Mouse (Mus musculus) intestine, embryonic 15.5 days (tissue): ENCODE results near the gene Far1. TPM values are rescaled to one million over a fixed set of nuclear protein-coding genes. Genes with fewer than 3 reads are reported as not detected.

Source experiments
- ATAC-seq: fragments of 200-750 bp; cut with Nextera tagmentation; 2 replicates; pipeline ENCODE4 v1.8.0; 2017; ENCODE audit warnings: moderate TSS enrichment, moderate library complexity
- H3K27ac ChIP-seq: fragments of 300-500 bp; sonication (generic); 2 replicates; pipeline ENCODE4 v1.5.1; 2015; ENCODE audit warnings: mild to moderate bottlenecking, inconsistent platforms
- H3K27me3 ChIP-seq: fragments of 300-500 bp; sonication (generic); replicated peaks from 2 replicates; pipeline ENCODE4 v1.6.1; 2015; ENCODE audit warnings: inconsistent platforms
- H3K36me3 ChIP-seq: fragments of 300-500 bp; sonication (generic); 2 replicates; pipeline ENCODE4 v1.6.1; 2015; ENCODE audit warnings: inconsistent platforms
- H3K4me1 ChIP-seq: fragments of 300-500 bp; sonication (generic); replicated peaks from 2 replicates; pipeline ENCODE4 v1.6.1; 2015; ENCODE audit warnings: inconsistent platforms
- H3K4me2 ChIP-seq: fragments of 300-500 bp; sonication (generic); replicated peaks from 2 replicates; pipeline ENCODE4 v1.6.1; 2015; ENCODE audit warnings: mild to moderate bottlenecking, inconsistent platforms
- H3K4me3 ChIP-seq: fragments of 300-500 bp; sonication (generic); replicated peaks from 2 replicates; pipeline ENCODE4 v1.5.1; 2015; ENCODE audit warnings: inconsistent platforms
- H3K9ac ChIP-seq: fragments of 300-500 bp; sonication (generic); 2 replicates; pipeline ENCODE4 v1.6.1; 2015; ENCODE audit warnings: inconsistent platforms
- H3K9me3 ChIP-seq: fragments of 300-500 bp; sonication (generic); 2 replicates; pipeline ENCODE4 v1.6.1; 2016; ENCODE audit warnings: inconsistent platforms
- WGBS: fragments of 180-500 bp; shearing (Covaris S2); methylation state at CpG from one replicate; pipeline ENCODE4 v1.1.7; 2015; 5-methylcytosine and 5-hydroxymethylcytosine counted together
- polyA plus RNA-seq: library from polyadenylated mRNA; unstranded; fragments of >200 nt; fragmentation: Nextera tagmentation; extraction: Ambion mirVana; gene quantifications from 2 replicates; pipeline ENCODE4 v1.2.1, GENCODE M21; 2015

Gene Far1
- polyA plus RNA-seq, 1 experiment from 2014 or later, result 63.2 TPM

DNA sequence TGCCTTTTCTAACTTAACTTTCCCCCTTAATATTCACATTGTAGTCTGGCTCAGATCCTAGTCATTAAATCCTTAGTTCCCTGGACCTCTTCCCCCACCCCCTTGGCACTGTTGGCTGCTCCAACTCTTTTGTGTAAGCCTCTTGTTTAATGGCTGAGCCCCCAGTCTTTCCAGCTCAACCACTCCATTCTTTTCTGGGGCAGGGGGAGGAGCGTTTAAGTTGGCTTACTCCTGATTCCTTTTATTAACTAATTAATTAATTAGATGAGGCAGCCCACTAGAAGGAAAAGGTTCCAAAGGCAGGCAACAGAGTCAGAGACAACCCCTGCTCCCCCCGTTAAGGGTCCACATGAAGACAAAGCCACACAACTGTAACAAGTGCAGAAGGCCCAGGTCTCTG is 68.5 kb downstream of the Far1 start:
- no peak overlapping the region for H3K9ac ChIP-seq
- H3K27me3 ChIP-seq, result no peaks in the 10 kb centered on the region
- no peaks in the 10 kb centered on the region for H3K9me3 ChIP-seq
- H3K36me3 ChIP-seq, result no peaks in the 10 kb centered on the region
- no peak overlapping the region for H3K4me3 ChIP-seq
- no peaks in the 10 kb centered on the region for H3K4me1 ChIP-seq
- 87% methylated on average over 2 of the region's 2 CpGs for WGBS
- H3K4me2 ChIP-seq, result no peak overlapping the region
- H3K27ac ChIP-seq, result no peak overlapping the region
- no peak for ATAC-seq

DNA sequence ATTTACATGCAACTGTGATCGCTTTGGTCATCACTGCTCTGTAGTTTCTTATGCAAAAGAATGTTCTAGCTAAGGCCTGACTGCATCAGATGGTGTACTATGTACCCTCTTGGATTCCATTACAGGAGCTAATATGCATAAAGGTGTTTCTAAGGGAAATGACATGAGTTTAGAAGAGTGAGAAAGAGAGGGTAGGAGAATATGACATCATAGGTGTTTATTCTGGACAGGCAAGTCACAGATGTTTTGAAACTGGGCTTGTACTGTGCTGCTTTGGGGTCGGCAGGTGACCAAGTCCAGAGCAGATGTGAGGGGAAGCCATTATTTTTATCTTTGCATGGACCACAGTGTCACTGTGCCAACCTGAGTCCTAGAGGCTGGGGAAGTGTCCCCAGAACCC is 75.6 kb downstream of the Far1 start:
- no peak overlapping the region for H3K9ac ChIP-seq
- H3K27ac ChIP-seq, result no peak overlapping the region
- no peak overlapping the region for H3K4me3 ChIP-seq
- H3K4me1 ChIP-seq, result no peaks in the 10 kb centered on the region
- H3K9me3 ChIP-seq, result no peaks in the 10 kb centered on the region
- H3K4me2 ChIP-seq, result no peak overlapping the region
- 94% methylated on average over 2 of the region's 2 CpGs for WGBS
- no peaks in the 10 kb centered on the region for H3K36me3 ChIP-seq
- ATAC-seq, result no peak
- no peaks in the 10 kb centered on the region for H3K27me3 ChIP-seq

DNA sequence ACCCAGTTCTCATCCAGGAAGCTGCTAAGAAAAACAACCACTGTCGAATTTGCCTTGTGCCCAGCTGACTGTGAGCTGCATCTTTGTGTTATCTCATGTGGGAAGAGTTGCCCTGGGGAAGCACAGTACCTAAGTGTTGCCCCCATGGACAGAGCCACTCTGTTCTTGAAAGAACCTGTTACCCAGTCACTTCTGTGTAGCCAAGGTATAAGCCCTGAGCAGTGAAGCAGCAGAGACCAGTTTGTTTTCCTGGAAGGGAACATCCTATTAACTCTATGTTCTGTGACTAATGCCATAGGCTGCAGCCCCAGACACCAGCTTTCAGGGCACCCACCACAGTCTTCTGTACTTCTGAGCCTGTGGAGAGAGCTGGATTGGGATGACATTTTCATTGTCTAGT is 76.7 kb downstream of the Far1 start:
- H3K9me3 ChIP-seq, result no peaks in the 10 kb centered on the region
- ATAC-seq, result no peak
- no peak overlapping the region for H3K9ac ChIP-seq
- H3K4me3 ChIP-seq, result no peak overlapping the region
- no peaks in the 10 kb centered on the region for H3K36me3 ChIP-seq
- H3K27ac ChIP-seq, result no peak overlapping the region
- WGBS, result 48% methylated on average over 1 of the region's 1 CpGs
- no peak overlapping the region for H3K4me2 ChIP-seq
- no peaks in the 10 kb centered on the region for H3K27me3 ChIP-seq
- no peaks in the 10 kb centered on the region for H3K4me1 ChIP-seq

DNA sequence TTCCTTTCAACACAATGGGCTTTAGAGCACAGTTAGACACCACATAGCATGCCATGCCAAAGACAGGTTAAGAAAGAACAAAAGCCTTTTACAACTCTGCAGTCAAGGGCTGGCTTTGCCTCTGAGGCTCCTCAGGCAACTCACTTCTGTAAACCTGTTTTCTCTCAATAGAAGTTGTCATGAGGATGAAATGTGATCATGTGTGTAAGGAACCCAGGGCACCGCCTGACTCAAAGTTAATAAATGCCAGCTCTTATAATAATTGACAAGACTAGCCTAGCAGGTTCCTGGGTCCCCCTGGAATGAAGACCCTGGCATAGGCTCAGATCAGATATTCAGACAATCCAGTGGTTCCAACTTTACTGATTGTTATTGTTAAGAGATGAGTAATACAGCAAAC is 77.5 kb downstream of the Far1 start:
- H3K27me3 ChIP-seq, result no peaks in the 10 kb centered on the region
- no peak overlapping the region for H3K9ac ChIP-seq
- ATAC-seq, result peak; percentile 86
- no peaks in the 10 kb centered on the region for H3K36me3 ChIP-seq
- no peaks in the 10 kb centered on the region for H3K9me3 ChIP-seq
- no peak overlapping the region for H3K4me2 ChIP-seq
- no peak overlapping the region for H3K27ac ChIP-seq
- no peaks in the 10 kb centered on the region for H3K4me1 ChIP-seq
- H3K4me3 ChIP-seq, result no peak overlapping the region
- WGBS, result 50% methylated on average over 1 of the region's 1 CpGs

DNA sequence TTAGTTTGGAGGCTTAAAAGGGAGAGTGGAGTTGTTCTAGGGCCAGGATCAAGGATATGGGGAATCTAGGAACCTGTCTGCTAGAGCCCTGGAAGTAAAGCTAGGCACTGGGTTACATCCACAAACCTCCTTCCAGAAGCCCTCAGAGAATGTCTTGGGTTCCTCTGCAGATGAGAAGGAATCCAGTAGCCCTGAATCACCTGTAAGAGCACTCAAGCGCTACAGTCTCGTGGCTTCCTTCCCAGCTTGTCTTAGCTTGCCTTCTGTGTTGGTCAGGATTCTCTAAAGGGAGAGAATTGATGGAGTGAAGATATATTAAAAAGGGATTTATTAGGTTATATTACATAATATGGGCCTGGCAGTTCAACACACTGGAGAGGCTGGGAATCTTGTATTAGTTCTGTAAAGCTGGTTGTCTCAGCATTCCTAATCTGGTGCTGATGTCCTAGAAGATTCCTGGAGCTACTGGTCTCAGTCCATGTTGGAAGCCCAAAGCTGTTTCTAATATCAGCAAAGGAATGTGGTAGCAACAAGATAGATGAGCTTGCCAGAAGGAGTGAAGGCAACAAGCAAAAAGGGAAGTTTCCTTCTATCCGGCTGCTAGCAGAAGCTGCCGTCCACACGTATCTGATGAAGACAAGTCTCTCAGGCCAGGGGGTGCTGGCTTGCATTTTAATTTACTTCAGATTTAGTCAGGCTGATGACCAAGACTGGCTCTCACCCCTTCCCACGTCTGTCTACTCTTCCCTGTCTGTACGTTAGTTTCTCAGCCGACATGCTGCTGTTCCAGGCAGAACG is 78.1 kb downstream of the Far1 start:
- Histone ChIP-seq H3K4me3 (no peak overlapping the region), H3K9ac (no peak overlapping the region), H3K4me1 (no peaks in the 10 kb centered on the region), H3K4me2 (no peak overlapping the region), H3K27ac (no peak overlapping the region), H3K36me3 (no peaks in the 10 kb centered on the region), H3K9me3 (no peaks in the 10 kb centered on the region), H3K27me3 (no peaks in the 10 kb centered on the region)
- 79% methylated on average over 9 of the region's 9 CpGs for WGBS
- ATAC-seq, result peak; percentile 18; the same call in 1 of the 2 replicates

DNA sequence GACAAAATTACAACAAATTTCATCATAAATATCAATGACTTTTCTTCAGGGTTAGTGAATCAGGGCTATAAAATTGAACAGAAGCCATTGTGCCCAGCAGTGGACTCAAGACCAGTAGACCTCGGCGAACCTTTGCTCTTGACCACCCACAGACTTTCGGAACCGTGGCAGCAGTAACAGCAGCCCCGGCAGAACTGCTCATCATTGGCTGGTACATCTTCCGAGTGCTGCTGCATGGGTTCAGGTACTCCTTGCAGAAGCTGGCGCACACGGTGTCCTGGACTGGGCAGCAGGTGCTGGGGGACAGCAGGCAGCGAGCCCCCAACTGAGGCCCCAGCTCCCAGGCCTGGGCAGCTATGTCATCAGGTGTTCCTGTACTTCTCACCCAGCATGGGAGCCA is 79.1 kb downstream of the Far1 start:
- ATAC-seq, result no peak
- H3K9me3 ChIP-seq, result no peaks in the 10 kb centered on the region
- H3K4me1 ChIP-seq, result no peaks in the 10 kb centered on the region
- no peak overlapping the region for H3K4me2 ChIP-seq
- no peak overlapping the region for H3K4me3 ChIP-seq
- H3K27me3 ChIP-seq, result no peaks in the 10 kb centered on the region
- no peak overlapping the region for H3K9ac ChIP-seq
- no peak overlapping the region for H3K27ac ChIP-seq
- H3K36me3 ChIP-seq, result no peaks in the 10 kb centered on the region
- 88% methylated on average over 9 of the region's 9 CpGs for WGBS

DNA sequence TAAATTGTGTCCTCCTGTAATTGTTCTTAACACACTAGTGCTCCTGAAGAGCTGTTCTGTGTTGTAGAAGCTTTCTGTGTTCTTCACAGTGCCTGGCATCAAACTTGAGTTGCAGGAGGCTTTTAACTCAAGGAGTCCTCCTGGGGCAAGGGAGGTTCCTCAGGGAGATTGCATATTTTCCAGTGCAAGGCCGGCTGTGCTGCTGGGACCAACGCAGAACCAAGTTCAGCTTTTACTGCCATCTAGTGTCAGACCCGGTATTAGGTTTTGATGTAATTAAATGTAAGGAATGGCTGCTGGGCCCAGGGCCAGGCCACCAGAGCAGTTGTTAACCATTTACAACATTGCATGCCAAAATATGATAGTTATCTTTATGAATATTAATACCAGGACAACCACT is 80.7 kb downstream of the Far1 start:
- H3K4me1 ChIP-seq, result no peaks in the 10 kb centered on the region
- H3K36me3 ChIP-seq, result no peaks in the 10 kb centered on the region
- 0% methylated on average over 3 of the region's 3 CpGs for WGBS
- no peak overlapping the region for H3K9ac ChIP-seq
- H3K9me3 ChIP-seq, result no peaks in the 10 kb centered on the region
- H3K4me2 ChIP-seq, result no peak overlapping the region
- ATAC-seq, result peak; percentile 54
- H3K4me3 ChIP-seq, result no peak overlapping the region
- no peak overlapping the region for H3K27ac ChIP-seq
- H3K27me3 ChIP-seq, result no peaks in the 10 kb centered on the region

DNA sequence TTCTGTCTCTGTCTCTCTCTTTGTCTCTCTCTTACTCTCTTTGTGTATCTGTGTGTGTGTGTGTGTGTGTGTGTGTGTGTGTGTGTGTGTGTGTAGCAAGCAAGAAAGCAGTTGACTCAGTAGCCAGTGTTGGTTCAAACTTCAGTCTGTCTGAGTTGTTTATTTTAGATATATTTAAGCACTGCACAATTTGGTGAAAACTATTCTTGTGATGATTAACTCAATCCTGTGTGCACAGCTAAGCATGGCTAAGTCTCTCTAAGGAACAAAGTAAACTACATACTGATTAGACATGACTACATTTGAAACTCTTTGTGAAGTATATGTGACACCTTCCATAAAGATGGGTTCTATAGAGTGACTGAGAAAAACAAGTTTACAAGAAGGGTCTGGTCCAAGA is 83.6 kb downstream of the Far1 start:
- H3K27me3 ChIP-seq, result no peaks in the 10 kb centered on the region
- H3K27ac ChIP-seq, result no peak overlapping the region
- H3K4me2 ChIP-seq, result no peak overlapping the region
- no peak overlapping the region for H3K9ac ChIP-seq
- H3K36me3 ChIP-seq, result no peaks in the 10 kb centered on the region
- ATAC-seq, result no peak
- H3K4me1 ChIP-seq, result no peaks in the 10 kb centered on the region
- H3K9me3 ChIP-seq, result no peaks in the 10 kb centered on the region
- no peak overlapping the region for H3K4me3 ChIP-seq

DNA sequence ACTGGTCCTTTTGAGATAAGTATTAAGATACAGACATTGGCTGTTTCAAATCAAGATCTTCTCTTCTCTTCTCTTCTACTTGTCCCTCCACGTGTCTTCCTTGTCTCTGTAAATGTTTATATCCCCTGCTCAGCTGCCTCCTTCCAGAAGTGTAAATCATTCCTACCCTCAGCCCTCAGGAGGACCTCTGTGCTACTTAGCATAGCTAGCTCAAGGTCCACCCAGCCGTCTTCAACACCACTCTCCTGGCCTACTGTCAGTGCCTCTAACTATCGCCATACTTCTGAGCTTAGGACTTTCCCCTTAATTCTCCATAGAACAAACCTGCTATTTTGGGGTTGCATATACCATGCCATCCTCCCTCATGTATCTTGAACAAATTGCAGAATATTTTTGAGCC is 88.2 kb downstream of the Far1 start:
- ATAC-seq, result no peak
- Histone ChIP-seq H3K27me3 (no peaks in the 10 kb centered on the region), H3K27ac (no peak overlapping the region; the same call in 1 of the 2 replicates), H3K4me2 (no peak overlapping the region), H3K9ac (no peak overlapping the region), H3K4me1 (no peaks in the 10 kb centered on the region), H3K36me3 (no peaks in the 10 kb centered on the region), H3K4me3 (no peak overlapping the region), H3K9me3 (no peaks in the 10 kb centered on the region)
- WGBS, result 48% methylated on average over 3 of the region's 3 CpGs

DNA sequence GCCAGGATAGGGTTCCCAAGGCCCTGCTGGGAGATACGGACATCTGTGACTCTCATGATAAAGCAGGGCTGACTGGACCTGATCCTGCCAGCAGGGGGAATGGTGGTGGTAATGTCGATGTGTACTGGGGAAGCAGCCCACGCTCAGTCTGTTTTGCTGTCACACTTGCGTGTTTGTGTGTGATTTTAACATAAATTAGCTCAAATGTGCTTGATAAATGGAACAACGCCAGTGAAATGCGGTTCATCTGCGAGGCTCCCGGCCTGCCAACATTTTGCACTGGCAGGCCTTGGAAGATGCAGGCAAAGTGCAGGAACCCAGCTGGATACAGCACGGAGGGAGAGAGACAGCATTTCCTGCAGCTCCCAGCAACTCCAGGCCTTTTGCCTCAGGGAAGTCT is 94.3 kb downstream of the Far1 start:
- no peaks in the 10 kb centered on the region for H3K27me3 ChIP-seq
- H3K4me1 ChIP-seq, result no peaks in the 10 kb centered on the region
- no peak overlapping the region for H3K4me3 ChIP-seq
- no peaks in the 10 kb centered on the region for H3K9me3 ChIP-seq
- no peak overlapping the region for H3K9ac ChIP-seq
- 37% methylated on average over 9 of the region's 9 CpGs for WGBS
- ATAC-seq, result no peak
- H3K27ac ChIP-seq, result no peak overlapping the region
- no peaks in the 10 kb centered on the region for H3K36me3 ChIP-seq
- H3K4me2 ChIP-seq, result no peak overlapping the region

DNA sequence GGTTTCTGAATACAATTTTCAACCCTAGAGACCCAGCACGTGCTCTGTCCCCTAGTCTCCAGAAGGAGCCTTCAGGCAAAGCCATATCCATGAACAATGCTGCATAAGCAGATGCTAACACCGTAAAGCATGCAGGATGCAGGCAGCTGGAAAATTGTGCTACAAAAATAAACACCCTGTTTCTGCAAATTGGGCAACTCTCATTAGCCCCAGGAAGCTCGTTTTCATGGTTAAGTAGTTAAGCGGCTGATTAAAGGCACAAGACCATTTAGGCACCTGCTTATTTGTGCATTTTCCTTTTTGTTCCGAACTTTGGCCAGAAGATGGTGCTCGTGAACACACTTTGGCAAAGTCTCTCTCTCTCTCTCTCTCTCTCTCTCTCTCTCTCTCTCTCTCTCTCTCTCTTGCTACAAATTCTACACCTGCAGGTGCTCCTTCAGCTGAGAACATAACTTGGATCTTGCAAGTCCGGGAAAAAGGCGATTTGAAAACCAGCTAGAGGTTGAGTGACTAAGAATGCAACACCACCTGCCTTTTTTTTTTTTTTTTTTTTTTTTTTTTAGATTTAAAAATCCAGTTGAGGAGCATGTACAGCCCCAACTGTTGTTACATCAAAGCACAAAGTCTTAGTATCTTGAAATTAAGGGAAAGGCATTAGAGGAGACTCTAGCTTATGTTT is 95.5 kb downstream of the Far1 start:
- H3K27ac ChIP-seq, result no peak overlapping the region
- H3K4me3 ChIP-seq, result no peak overlapping the region
- no peak overlapping the region for H3K9ac ChIP-seq
- H3K27me3 ChIP-seq, result no peaks in the 10 kb centered on the region
- H3K36me3 ChIP-seq, result no peaks in the 10 kb centered on the region
- 27% methylated on average over 8 of the region's 8 CpGs for WGBS
- H3K4me2 ChIP-seq, result no peak overlapping the region
- no peaks in the 10 kb centered on the region for H3K4me1 ChIP-seq
- no peak for ATAC-seq
- no peaks in the 10 kb centered on the region for H3K9me3 ChIP-seq

DNA sequence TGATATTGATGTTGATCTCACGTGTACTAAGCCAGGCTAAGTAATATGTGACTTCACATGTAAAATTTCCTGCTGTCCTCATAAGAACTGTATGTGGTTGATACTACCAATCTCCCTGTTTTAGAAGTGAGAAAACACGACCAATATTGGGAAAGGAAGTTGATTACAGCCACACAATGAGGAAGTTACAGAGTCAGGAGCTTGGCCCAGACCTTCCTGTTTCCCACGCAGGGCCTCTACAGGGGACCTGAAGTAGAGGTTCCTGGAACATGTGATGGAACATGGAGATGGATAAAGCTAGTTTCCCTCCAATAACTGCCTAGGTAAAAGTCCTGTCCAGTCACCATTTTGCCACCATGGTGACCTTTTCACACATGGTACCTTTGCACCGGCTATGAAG is 99.0 kb downstream of the Far1 start:
- H3K9me3 ChIP-seq, result no peaks in the 10 kb centered on the region
- no peak overlapping the region for H3K27ac ChIP-seq
- no peak overlapping the region for H3K4me3 ChIP-seq
- no peak for ATAC-seq
- H3K4me2 ChIP-seq, result no peak overlapping the region
- no peaks in the 10 kb centered on the region for H3K27me3 ChIP-seq
- WGBS, result 75% methylated on average over 4 of the region's 4 CpGs
- H3K9ac ChIP-seq, result no peak overlapping the region
- no peaks in the 10 kb centered on the region for H3K4me1 ChIP-seq
- H3K36me3 ChIP-seq, result no peaks in the 10 kb centered on the region
